Mouse (Mus musculus) forebrain, embryonic 10.5 days (tissue): ENCODE data around the gene Cela1. TPM values are rescaled to one million over a fixed set of nuclear protein-coding genes. Genes with fewer than 3 reads are reported as not detected.
A peak's percentile ranks its signal among the peaks of the same experiment; 100 is the strongest.

Experiments
- DNase-seq: peaks from one replicate; pipeline ENCODE4 v3.0.0-alpha.2; 2017; ENCODE audit warnings: low spot score; ENCODE audit errors: extremely low spot score
- H3K27ac ChIP-seq: fragments of 300-500 bp; sonication (generic); 2 replicates; pipeline ENCODE4 v1.5.1; 2016; ENCODE audit warnings: mild to moderate bottlenecking
- H3K27me3 ChIP-seq: fragments of 300-500 bp; sonication (generic); 2 replicates; pipeline ENCODE4 v1.6.1; 2016; ENCODE audit warnings: mild to moderate bottlenecking; ENCODE audit not compliant: poor library complexity, severe bottlenecking
- H3K36me3 ChIP-seq: fragments of 300-500 bp; sonication (generic); replicated peaks from 2 replicates; pipeline ENCODE4 v1.6.1; 2016; ENCODE audit warnings: mild to moderate bottlenecking, moderate library complexity
- H3K4me1 ChIP-seq: fragments of 300-500 bp; sonication (generic); 2 replicates; pipeline ENCODE4 v1.6.1; 2016
- H3K4me3 ChIP-seq: fragments of 300-500 bp; sonication (generic); 2 replicates; pipeline ENCODE4 v1.5.1; 2016; ENCODE audit warnings: mild to moderate bottlenecking, moderate library complexity
- H3K9me3 ChIP-seq: fragments of 300-500 bp; sonication (generic); 2 replicates; pipeline ENCODE4 v1.6.1; 2016; ENCODE audit warnings: mild to moderate bottlenecking, moderate library complexity
- WGBS: fragments of 180-500 bp; shearing (Covaris S2); methylation state at CpG from one replicate; pipeline ENCODE4 v1.1.7; 2016; 5-methylcytosine and 5-hydroxymethylcytosine counted together
- polyA plus RNA-seq: library from polyadenylated mRNA; unstranded; fragments of >200 nt; fragmentation: Nextera tagmentation; extraction: Ambion mirVana; gene quantifications from 2 replicates; pipeline ENCODE4 v1.2.1, GENCODE M21; 2016

Cela1 gene
- polyA plus RNA-seq, 1 experiment from 2014 or later, result 1.4 TPM

GRCm38 (mm10) chr15:100636700-100637501, 50.8 kb downstream of the Cela1 start, which contains the start of gene Smagp:
Smagp (minus strand) TSS chr15:100636940.
- under 1% methylated on average over 77 of the region's 77 CpGs for WGBS
- H3K4me1 ChIP-seq, result peaks cover 32% of the 10 kb centered on the region
- H3K36me3 ChIP-seq, result no peaks in the 10 kb centered on the region
- peak within 1 kb of the TSS; percentile 53; the same call in 1 of the 2 replicates for H3K27ac ChIP-seq
- DNase-seq, result peak; percentile 37
- H3K4me3 ChIP-seq, result peak within 1 kb of the TSS; percentile 59
- peaks cover 71% of the 10 kb centered on the region for H3K27me3 ChIP-seq
- H3K9me3 ChIP-seq, result no peaks in the 10 kb centered on the region

- 3% methylated on average over 38 of the region's 38 CpGs for WGBS
- Histone ChIP-seq H3K4me3 (peak overlapping the region; percentile 59), H3K4me1 (peaks cover 30% of the 10 kb centered on the region), H3K27me3 (peaks cover 71% of the 10 kb centered on the region), H3K27ac (peak overlapping the region; percentile 53; the same call in 1 of the 2 replicates), H3K36me3 (no peaks in the 10 kb centered on the region), H3K9me3 (no peaks in the 10 kb centered on the region)
- DNase-seq, result no peak
These were observed 51.7 kb downstream of the Cela1 start for GRCm38 (mm10) chr15:100635851-100636645.

GRCm38 (mm10) chr15:100635239-100635638, 52.5 kb downstream of the Cela1 start:
- Histone ChIP-seq H3K4me3 (no peak overlapping the region), H3K4me1 (peaks cover 23% of the 10 kb centered on the region), H3K27ac (no peak overlapping the region), H3K36me3 (no peaks in the 10 kb centered on the region), H3K9me3 (no peaks in the 10 kb centered on the region), H3K27me3 (peaks cover 72% of the 10 kb centered on the region)
- WGBS, result 6% methylated on average over 9 of the region's 9 CpGs
- no peak for DNase-seq

GRCm38 (mm10) chr15:100633341-100633740, 54.4 kb downstream of the Cela1 start:
- H3K4me3 ChIP-seq, result no peak overlapping the region
- peaks cover 77% of the 10 kb centered on the region for H3K27me3 ChIP-seq
- peaks cover 29% of the 10 kb centered on the region for H3K4me1 ChIP-seq
- H3K36me3 ChIP-seq, result no peaks in the 10 kb centered on the region
- no peak overlapping the region for H3K27ac ChIP-seq
- WGBS, result 85% methylated on average over 10 of the region's 10 CpGs
- H3K9me3 ChIP-seq, result no peaks in the 10 kb centered on the region
- no peak for DNase-seq

GRCm38 (mm10) chr15:100632323-100632722, 55.4 kb downstream of the Cela1 start:
- no peaks in the 10 kb centered on the region for H3K36me3 ChIP-seq
- DNase-seq, result no peak
- no peak overlapping the region for H3K4me3 ChIP-seq
- no peaks in the 10 kb centered on the region for H3K9me3 ChIP-seq
- H3K27ac ChIP-seq, result no peak overlapping the region
- peaks cover 67% of the 10 kb centered on the region for H3K27me3 ChIP-seq
- H3K4me1 ChIP-seq, result peaks cover 37% of the 10 kb centered on the region
- 85% methylated on average over 5 of the region's 5 CpGs for WGBS

GRCm38 (mm10) chr15:100631454-100632170, 56.1 kb downstream of the Cela1 start:
- H3K4me3 ChIP-seq, result no peak overlapping the region
- peaks cover 60% of the 10 kb centered on the region for H3K27me3 ChIP-seq
- 89% methylated on average over 12 of the region's 12 CpGs for WGBS
- no peaks in the 10 kb centered on the region for H3K36me3 ChIP-seq
- no peak overlapping the region for H3K27ac ChIP-seq
- no peaks in the 10 kb centered on the region for H3K9me3 ChIP-seq
- peaks cover 33% of the 10 kb centered on the region for H3K4me1 ChIP-seq
- DNase-seq, result no peak

- no peak overlapping the region for H3K27ac ChIP-seq
- 80% methylated on average over 3 of the region's 3 CpGs for WGBS
- H3K36me3 ChIP-seq, result no peaks in the 10 kb centered on the region
- peaks cover 45% of the 10 kb centered on the region for H3K27me3 ChIP-seq
- DNase-seq, result no peak
- H3K9me3 ChIP-seq, result no peaks in the 10 kb centered on the region
- no peak overlapping the region for H3K4me3 ChIP-seq
- H3K4me1 ChIP-seq, result peaks cover 22% of the 10 kb centered on the region
These were observed 57.6 kb downstream of the Cela1 start for GRCm38 (mm10) chr15:100630126-100630525.

- Histone ChIP-seq H3K27ac (0 out of 2 replicates have a peak overlapping the region, but pooled peaks have one; percentile 40), H3K27me3 (peaks cover 32% of the 10 kb centered on the region), H3K9me3 (no peaks in the 10 kb centered on the region), H3K4me3 (no peak overlapping the region), H3K36me3 (no peaks in the 10 kb centered on the region), H3K4me1 (peaks cover 21% of the 10 kb centered on the region)
- no peak for DNase-seq
- 56% methylated on average over 7 of the region's 7 CpGs for WGBS
These were observed 58.9 kb downstream of the Cela1 start for GRCm38 (mm10) chr15:100628797-100629196.

GRCm38 (mm10) chr15:100627774-100628370, 59.8 kb downstream of the Cela1 start:
- Histone ChIP-seq H3K4me3 (peak overlapping the region; percentile 10; the same call in 1 of the 2 replicates), H3K27me3 (peaks cover 23% of the 10 kb centered on the region), H3K4me1 (peaks cover 21% of the 10 kb centered on the region), H3K27ac (peak overlapping the region; percentile 51), H3K9me3 (no peaks in the 10 kb centered on the region), H3K36me3 (no peaks in the 10 kb centered on the region)
- peak; percentile 21 for DNase-seq
- 5% methylated on average over 11 of the region's 11 CpGs for WGBS

- Histone ChIP-seq H3K4me3 (no peak overlapping the region), H3K27me3 (peaks cover 17% of the 10 kb centered on the region), H3K36me3 (no peaks in the 10 kb centered on the region), H3K27ac (no peak overlapping the region), H3K9me3 (no peaks in the 10 kb centered on the region), H3K4me1 (peaks cover 21% of the 10 kb centered on the region)
- DNase-seq, result no peak
- 17% methylated on average over 10 of the region's 10 CpGs for WGBS
These were observed 60.4 kb downstream of the Cela1 start for GRCm38 (mm10) chr15:100627287-100627686.

- WGBS, result 90% methylated on average over 3 of the region's 3 CpGs
- Histone ChIP-seq H3K4me3 (no peak overlapping the region), H3K27me3 (peaks cover 7% of the 10 kb centered on the region; the same call in 1 of the 2 replicates), H3K36me3 (peaks cover 19% of the 10 kb centered on the region), H3K4me1 (peaks cover 21% of the 10 kb centered on the region), H3K9me3 (no peaks in the 10 kb centered on the region), H3K27ac (no peak overlapping the region)
- DNase-seq, result no peak
These were observed 63.3 kb downstream of the Cela1 start for GRCm38 (mm10) chr15:100624435-100624834.
